Mouse (Mus musculus): ENCODE data around the gene Atf4. TPM values are rescaled to one million over a fixed set of nuclear protein-coding genes. Genes with fewer than 3 reads are reported as not detected.

Atf4 gene
- total RNA-seq, 2 experiments from 2014 or later = 83.7 to 91.1 TPM

GRCm38 (mm10) chr15:80271858-80272396, 16.9 kb downstream of the Atf4 start:
- intact Hi-C loops (cut with DNase I) = no loop called here
- no peak for DNase-seq

- intact Hi-C loops (cut with DNase I) = no loop called here
- DNase-seq = no peak
Observed at GRCm38 (mm10) chr15:80277107-80277506, 22.1 kb downstream of the Atf4 start.

- peak; percentile 69 to 82 for DNase-seq
- intact Hi-C loops (cut with DNase I) = no loop called here
Observed at GRCm38 (mm10) chr15:80277625-80278024, 22.6 kb downstream of the Atf4 start.

- intact Hi-C loops (cut with DNase I) = no loop called here
- DNase-seq = no peak
Observed at GRCm38 (mm10) chr15:80278121-80278759, 23.3 kb downstream of the Atf4 start.

GRCm38 (mm10) chr15:80279053-80279452, 24.1 kb downstream of the Atf4 start:
- intact Hi-C loops (cut with DNase I) = no loop called here
- DNase-seq = no peak

- DNase-seq = no peak
- intact Hi-C loops (cut with DNase I) = loop anchor here (10.0 kb wide), 1 partner anchor 204 kb away; no protein-coding TSS in a partner anchor
Observed at GRCm38 (mm10) chr15:80280646-80281045, 25.7 kb downstream of the Atf4 start.

- no peak for DNase-seq
- intact Hi-C loops (cut with DNase I) = loop anchor here (5.0 to 10.0 kb wide), 2 partner anchors 198 to 405 kb away; no protein-coding TSS in a partner anchor
Observed at GRCm38 (mm10) chr15:80286851-80287415, 31.9 kb downstream of the Atf4 start, which contains the start of gene Cacna1i. Gene Cacna1i (plus strand): TSS chr15:80287238.

- intact Hi-C loops (cut with DNase I) = loop anchor here (5.0 to 10.0 kb wide), 2 partner anchors 197 to 404 kb away; no protein-coding TSS in a partner anchor
Observed at GRCm38 (mm10) chr15:80288036-80288435, 33.1 kb downstream of the Atf4 start.

GRCm38 (mm10) chr15:80289436-80289835, 34.5 kb downstream of the Atf4 start:
- DNase-seq = peak; percentile 60 to 66
- intact Hi-C loops (cut with DNase I) = loop anchor here (5.0 to 10.0 kb wide), 2 partner anchors 195 to 403 kb away; no protein-coding TSS in a partner anchor

More at GRCm38 (mm10) chr15:80288036-80288435, 33.1 kb downstream of the Atf4 start:
- no peak for DNase-seq

GRCm38 (mm10) chr15:80297146-80297545, 42.2 kb downstream of the Atf4 start:
- intact Hi-C loops (cut with DNase I) = no loop called here
- DNase-seq = no peak

GRCm38 (mm10) chr15:80303779-80304178, 48.8 kb downstream of the Atf4 start:
- intact Hi-C loops (cut with DNase I) = no loop called here
- DNase-seq = no peak

GRCm38 (mm10) chr15:80304188-80304587, 49.2 kb downstream of the Atf4 start:
- no peak for DNase-seq
- intact Hi-C loops (cut with DNase I) = no loop called here

GRCm38 (mm10) chr15:80306146-80306545, 51.2 kb downstream of the Atf4 start:
- intact Hi-C loops (cut with DNase I) = no loop called here
- DNase-seq = no peak

Other genes starting within 250 kb of the Atf4 start
- gene Pdgfb, start 240.2 kb upstream of the Atf4 start, total RNA-seq (2021) = 10 to 100 TPM; 42.2 to 43.4 TPM
- gene Syngr1, start 163.8 kb upstream of the Atf4 start, total RNA-seq (2021) = 10 to 100 TPM; 77.8 to 79.6 TPM
- gene Rpl3, start 163.3 kb upstream of the Atf4 start, total RNA-seq (2021) = 100 to 1,000 TPM; 278 to 293 TPM
- 10 to 100 TPM; 27.8 to 32.4 TPM for gene Tab1, start 122.1 kb upstream of the Atf4 start, total RNA-seq (2021)
- gene Mgat3, start 81.5 kb upstream of the Atf4 start, total RNA-seq (2021) = 1 to 10 TPM; 1.6 to 2.0 TPM
- 10 to 100 TPM; 31.0 to 33.0 TPM for gene Mief1, start 21.2 kb upstream of the Atf4 start, total RNA-seq (2021)
- gene AC140267.1, start 19.3 kb upstream of the Atf4 start, total RNA-seq (2021) = 10 to 100 TPM in 1 of 2 experiments, 1 to 10 TPM in 1; 3.4 to 24.9 TPM
- gene Rps19bp1, start 9.1 kb downstream of the Atf4 start, total RNA-seq (2021) = 10 to 100 TPM; 17.8 to 18.8 TPM
- under 1 TPM in 1 of 2 experiments, not detected in 1; 0.10 TPM for gene Cacna1i, start 32.1 kb downstream of the Atf4 start, total RNA-seq (2021)

Measured in heart, postnatal 14 days (tissue).